Comparison of ENCODE assay signal across 8 mouse cellular contexts in the genomic region with DNA sequence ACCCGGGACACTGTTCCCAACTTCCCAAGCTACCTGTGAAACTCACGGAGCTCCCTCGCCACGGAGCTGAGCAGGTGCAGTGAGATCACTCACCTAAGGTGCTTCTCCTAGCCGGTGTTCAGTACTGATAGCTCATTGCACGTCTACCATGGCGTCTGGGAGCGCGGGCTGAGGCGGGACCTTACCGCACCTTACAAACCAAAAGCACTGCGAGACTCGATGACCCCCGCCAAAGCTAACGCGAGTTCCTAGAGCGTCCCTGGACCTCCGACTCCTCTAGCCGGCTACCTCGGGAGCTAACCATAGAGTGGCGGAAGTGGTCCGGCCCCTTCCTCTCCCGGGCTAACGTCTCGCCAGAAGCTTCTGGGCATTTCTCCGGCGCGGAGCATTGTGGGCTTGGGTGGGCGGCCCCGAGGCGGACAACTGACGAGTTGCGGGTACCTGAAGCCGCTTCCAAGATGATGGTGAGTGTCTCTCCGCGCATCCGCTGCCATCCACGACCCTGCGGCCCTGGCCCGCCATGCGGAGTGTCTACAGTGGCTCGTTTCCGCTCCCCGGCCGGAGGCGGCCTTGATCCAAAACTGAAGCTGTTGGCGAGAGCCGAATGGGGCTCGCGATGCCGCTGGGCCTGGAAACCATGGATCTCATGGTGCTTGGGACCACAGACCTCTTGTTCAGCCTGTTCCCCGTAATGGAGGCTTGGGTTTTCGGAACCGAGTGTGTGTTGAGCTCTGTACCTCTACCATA. TPM values are rescaled to one million over a fixed set of nuclear protein-coding genes. Genes with fewer than 3 reads are reported as not detected.
DNase-seq lines count a peak whose midpoint lies in the region; ATAC-seq and TF ChIP-seq lines count a peak whose summit lies in the region.

A gene (minus strand): TSS at position 307 of the 747 bp plus-strand sequence.

- peak within 1 kb of the TSS; percentile 58 for H3K27ac ChIP-seq in ES-Bruce4 (ENCODE audit: insufficient read depth, low read length)
- peak within 1 kb of the TSS; percentile 91 for H3K27ac ChIP-seq in forebrain, embryonic 13.5 days
- H3K27ac ChIP-seq in liver, postnatal 0 days (ENCODE audit: low read depth), result peak within 1 kb of the TSS; percentile 89
- H3K27ac ChIP-seq in neural tube, embryonic 14.5 days (ENCODE audit: low read depth, low read length), result peak within 1 kb of the TSS; percentile 88

- intact Hi-C loops in heart, postnatal 10 days (cut with DNase I), result no loop called here

- H3K36me3 ChIP-seq in ES-Bruce4 (ENCODE audit: control insufficient read depth, insufficient read depth, low read length, poor library complexity, severe bottlenecking), result peaks cover 9% of the 10 kb centered on the region
- peaks cover 12% of the 10 kb centered on the region for H3K36me3 ChIP-seq in forebrain, embryonic 13.5 days (ENCODE audit: poor library complexity, severe bottlenecking)
- peaks cover 5% of the 10 kb centered on the region; the same call in 1 of the 2 replicates for H3K36me3 ChIP-seq in liver, postnatal 0 days (replicated peaks; ENCODE audit: insufficient read depth, low read length)
- H3K36me3 ChIP-seq in neural tube, embryonic 14.5 days (ENCODE audit: control insufficient read depth, insufficient read depth, low read length), result no peaks in the 10 kb centered on the region

- peaks cover 2% of the 10 kb centered on the region for H3K4me1 ChIP-seq in ES-Bruce4 (ENCODE audit: control insufficient read depth, insufficient read depth, low read length)
- peaks cover 50% of the 10 kb centered on the region for H3K4me1 ChIP-seq in forebrain, embryonic 13.5 days
- peaks cover 44% of the 10 kb centered on the region for H3K4me1 ChIP-seq in liver, postnatal 0 days (ENCODE audit: insufficient read depth)
- H3K4me1 ChIP-seq in neural tube, embryonic 14.5 days (ENCODE audit: control insufficient read depth, insufficient read depth, low read length), result peaks cover 37% of the 10 kb centered on the region

- peak within 1 kb of the TSS; percentile 95 for H3K4me2 ChIP-seq in forebrain, embryonic 13.5 days
- H3K4me2 ChIP-seq in liver, postnatal 0 days (ENCODE audit: low read depth, low read length), result peak within 1 kb of the TSS; percentile 97
- H3K4me2 ChIP-seq in neural tube, embryonic 14.5 days (ENCODE audit: low read depth, low read length), result peak within 1 kb of the TSS; percentile 73

- DNase-seq in heart, postnatal 10 days, result peak; percentile 98 to 99
- peak; percentile 85 for DNase-seq in large intestine, adult 2 months (ENCODE audit: low read depth, low spot score)
- DNase-seq in liver, postnatal 0 days, result peak; percentile 96
- DNase-seq in testis, postnatal 10 days (ENCODE audit: low spot score), result peak; percentile 94

- H3K27me3 ChIP-seq in ES-Bruce4 (ENCODE audit: control insufficient read depth, insufficient read depth, low read length, poor library complexity, severe bottlenecking), result no peaks in the 10 kb centered on the region
- H3K27me3 ChIP-seq in forebrain, embryonic 13.5 days, result no peaks in the 10 kb centered on the region
- no peaks in the 10 kb centered on the region for H3K27me3 ChIP-seq in liver, postnatal 0 days (ENCODE audit: insufficient read depth, low read length)
- no peaks in the 10 kb centered on the region for H3K27me3 ChIP-seq in neural tube, embryonic 14.5 days (ENCODE audit: control insufficient read depth, insufficient read depth, low read length)

- under 1% methylated on average over 54 of the region's 54 CpGs for WGBS in forebrain, embryonic 13.5 days
- under 1% methylated on average over 54 of the region's 54 CpGs for WGBS in large intestine, adult 2 months
- under 1% methylated on average over 53 of the region's 54 CpGs for WGBS in liver, postnatal 0 days (ENCODE audit: insufficient replicate concordance)
- under 1% methylated on average over 54 of the region's 54 CpGs for WGBS in neural tube, embryonic 14.5 days

- peak; percentile 91 for TF ChIP-seq POLR2A in ES-Bruce4 (IDR thresholded peaks at IDR 0.05; ENCODE audit: insufficient read depth, low read length)

- ATAC-seq in cerebellum, adult (ENCODE audit: insufficient number of reproducible peaks, low FRiP score, low TSS enrichment), result peak; percentile 79
- peak; percentile 94 for ATAC-seq in forebrain, embryonic 13.5 days
- ATAC-seq in liver, postnatal 0 days, result peak; percentile 79
- peak; percentile 93 for ATAC-seq in neural tube, embryonic 14.5 days (ENCODE audit: low read depth)

- no peaks in the 10 kb centered on the region for H3K9me3 ChIP-seq in ES-Bruce4 (replicated peaks; ENCODE audit: control insufficient read depth, insufficient read depth, low read length, poor library complexity, severe bottlenecking)
- no peaks in the 10 kb centered on the region for H3K9me3 ChIP-seq in forebrain, embryonic 13.5 days (replicated peaks)
- no peaks in the 10 kb centered on the region for H3K9me3 ChIP-seq in liver, postnatal 0 days (ENCODE audit: low read length)
- no peaks in the 10 kb centered on the region for H3K9me3 ChIP-seq in neural tube, embryonic 14.5 days (ENCODE audit: control insufficient read depth, low read length)

- 0 out of 2 replicates have a peak, but pooled peaks have one; percentile 37 for TF ChIP-seq EP300 in ES-Bruce4 (IDR thresholded peaks at IDR 0.05; ENCODE audit: insufficient read depth, low read depth, low read length)
- TF ChIP-seq EP300 in liver, postnatal 0 days (IDR thresholded peaks at IDR 0.05; ENCODE audit: low read depth), result peak; percentile 70

- peak within 1 kb of the TSS; percentile 97 for H3K4me3 ChIP-seq in ES-Bruce4 (ENCODE audit: low read depth, low read length)
- H3K4me3 ChIP-seq in forebrain, embryonic 13.5 days, result peak within 1 kb of the TSS; percentile 87
- peak within 1 kb of the TSS; percentile 83 for H3K4me3 ChIP-seq in liver, postnatal 0 days (ENCODE audit: low read depth, low read length)
- H3K4me3 ChIP-seq in neural tube, embryonic 14.5 days (ENCODE audit: low read depth, low read length), result peak within 1 kb of the TSS; percentile 78

- TF ChIP-seq CTCF in ES-Bruce4 (IDR thresholded peaks at IDR 0.05; ENCODE audit: low read depth, low read length), result no peak
- TF ChIP-seq CTCF in liver, postnatal 0 days (IDR thresholded peaks at IDR 0.05; ENCODE audit: low read depth), result no peak

- peak within 1 kb of the TSS; percentile 83 for H3K9ac ChIP-seq in ES-Bruce4 (ENCODE audit: low read depth, poor library complexity, severe bottlenecking)
- peak within 1 kb of the TSS; percentile 94 for H3K9ac ChIP-seq in forebrain, embryonic 13.5 days
- peak within 1 kb of the TSS; percentile 93 for H3K9ac ChIP-seq in liver, postnatal 0 days (replicated peaks)
- peak within 1 kb of the TSS; percentile 86 for H3K9ac ChIP-seq in neural tube, embryonic 14.5 days (replicated peaks; ENCODE audit: low read depth, low read length)

RNA-seq across cellular contexts. Expression of the gene that starts here (rescaled TPM):
- polyA plus RNA-seq in ES-Bruce4 (2011; ENCODE audit: insufficient read depth, insufficient read length, low read depth, missing spikeins), result 4.7 and 9.6 TPM in 2 replicates
- polyA plus RNA-seq in forebrain, embryonic 13.5 days (2015; fragmentation: Nextera tagmentation; extraction: Ambion mirVana), result 32.4 and 33.9 TPM in 2 replicates
- total RNA-seq in heart, postnatal 10 days (2021), result 10 to 100 TPM; 17.9 to 19.4 TPM
- polyA plus RNA-seq in large intestine, adult 2 months (2012; rRNA removed), result 23.4 and 25.5 TPM in 2 replicates
- polyA plus RNA-seq in liver, postnatal 0 days (2015; fragmentation: Nextera tagmentation; extraction: Ambion mirVana), result 16.6 and 17.2 TPM in 2 replicates
- 21.4 and 23.0 TPM in 2 replicates for polyA plus RNA-seq in neural tube, embryonic 14.5 days (2014; fragmentation: Nextera tagmentation; extraction: Ambion mirVana)

Comparison
In these comparisons a context has a peak if more than half of its experiments do, and no peak if none do; other contexts are left out.
1. Peak in every context shown above with its lines: DNase-seq, ATAC-seq, H3K4me3 ChIP-seq and H3K27ac ChIP-seq.